Mouse (Mus musculus) myocyte (in vitro differentiated cells): ENCODE measurements at regions not wholly inside any gene's neighbourhood (a gene's known extent, or its start where the extent isn't known, plus 50 kb on each side); places are given as distances from the start of the nearest gene placed in this dataset.

ENCODE experiments used
- CEBPB ChIP-seq: IDR thresholded peaks from 2 replicates; pipeline ENCODE4 v1.6.1; 2011; ENCODE audit warnings: mild to moderate bottlenecking, moderate library complexity; ENCODE audit not compliant: poor library complexity, insufficient read depth, severe bottlenecking
- E2F4 ChIP-seq: IDR thresholded peaks from one replicate; pipeline ENCODE4 v1.6.1; 2011; ENCODE audit warnings: mild to moderate bottlenecking, control low read depth, moderate library complexity; ENCODE audit not compliant: insufficient read depth
- MAX ChIP-seq: IDR thresholded peaks from one replicate; pipeline ENCODE4 v1.6.1; 2011; ENCODE audit warnings: low read depth, mild to moderate bottlenecking, control low read depth
- MYOG ChIP-seq, 3 experiments: IDR thresholded peaks; one replicate each; pipeline ENCODE4 v1.6.1; 2011; ENCODE audit warnings: control low read depth in 2 of 3, low read depth in 2 of 3, mild to moderate bottlenecking in 2 of 3; ENCODE audit not compliant: insufficient read length in 2 of 3, control insufficient read depth in 1 of 3, insufficient read depth in 1 of 3
- POLR2A ChIP-seq: IDR thresholded peaks from one replicate; pipeline ENCODE4 v1.6.1; 2011; ENCODE audit warnings: low read depth, mild to moderate bottlenecking, control low read depth, moderate library complexity; ENCODE audit not compliant: insufficient read length
- POLR2AphosphoS2 ChIP-seq: IDR thresholded peaks from one replicate; pipeline ENCODE4 v1.6.1; 2011; ENCODE audit warnings: low read depth, control low read depth; ENCODE audit not compliant: insufficient read length
- SRF ChIP-seq: IDR thresholded peaks from one replicate; pipeline ENCODE4 v1.6.1; 2011; ENCODE audit warnings: low read depth; ENCODE audit not compliant: control insufficient read depth, insufficient read length
- TCF12 ChIP-seq: IDR thresholded peaks from one replicate; pipeline ENCODE4 v1.6.1; 2011; ENCODE audit warnings: mild to moderate bottlenecking, control low read depth; ENCODE audit not compliant: poor library complexity, insufficient read depth, severe bottlenecking

DNA sequence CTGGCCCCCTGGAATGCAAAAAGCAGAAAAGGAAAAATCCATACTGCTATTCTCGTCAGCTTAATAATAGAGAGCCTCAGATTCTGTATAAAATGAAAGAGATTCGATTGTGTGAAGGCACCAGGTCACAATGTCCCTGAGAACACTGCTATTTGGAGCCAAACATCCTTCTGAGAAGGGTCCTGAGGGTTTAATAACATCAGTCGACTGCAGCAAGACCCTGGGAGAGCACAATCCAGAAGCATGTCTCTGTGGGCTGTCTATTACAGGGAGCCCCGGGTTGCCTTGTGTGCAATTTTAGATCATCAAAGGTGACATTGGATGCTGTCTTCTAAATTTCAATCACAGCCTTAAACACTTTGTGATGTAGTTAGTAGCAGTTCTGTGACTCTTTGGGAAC, 69.6 kb upstream of the Rnf152 start:
- no peak for TF ChIP-seq E2F4
- TF ChIP-seq POLR2A = no peak
- TF ChIP-seq MAX = no peak
- no peak for TF ChIP-seq POLR2AphosphoS2
- no peak for TF ChIP-seq TCF12
- TF ChIP-seq CEBPB = no peak
- no peak for TF ChIP-seq SRF
- no peak for TF ChIP-seq MYOG (IDR thresholded peaks at IDR 0.05; ENCODE audit: control insufficient read depth in 1 of 3, insufficient read depth in 1 of 3, insufficient read length in 2 of 3, low read depth in 2 of 3)
